Mouse (Mus musculus) embryo, embryonic 9.5 days (tissue): ENCODE measurements around the gene Olfr1238.

Source experiments
- DNase-seq: peaks from one replicate; pipeline ENCODE4 v3.0.0-alpha.2; 2017; ENCODE audit errors: extremely low spot score

The Olfr1238 gene

GRCm38 (mm10) chr2:89409576-89409975, at the start of gene Olfr1238:
Gene Olfr1238, minus strand, starts transcription at chr2:89409676.
- no peak for DNase-seq

- DNase-seq, result no peak
Observed at GRCm38 (mm10) chr2:89442900-89443299, 33.4 kb upstream of the Olfr1238 start, which contains the start of gene Olfr1240. Gene Olfr1240, minus strand, starts transcription at chr2:89443000.

GRCm38 (mm10) chr2:89420307-89420706, 10.8 kb upstream of the Olfr1238 start, which contains the start of gene Olfr1239:
Gene Olfr1239, minus strand, starts transcription at chr2:89420407.
- DNase-seq, result no peak

GRCm38 (mm10) chr2:89414557-89414956, 5.1 kb upstream of the Olfr1238 start:
- no peak for DNase-seq

GRCm38 (mm10) chr2:89400882-89401281, 8.6 kb downstream of the Olfr1238 start:
- DNase-seq, result no peak

- no peak for DNase-seq
Observed at GRCm38 (mm10) chr2:89364765-89365164, 44.7 kb downstream of the Olfr1238 start, which contains the start of gene Olfr1234. Gene Olfr1234, minus strand, starts transcription at chr2:89364865.
